Mouse (Mus musculus) liver, adult 2 months (tissue): ENCODE measurements at regions not wholly inside any gene's neighbourhood (a gene's known extent, or its start where the extent isn't known, plus 50 kb on each side); places are given as distances from the start of the nearest gene placed in this dataset.

Experiments used
- DNase-seq: peaks from one replicate; pipeline ENCODE4 v3.0.0-alpha.2; 2011; ENCODE audit warnings: low read depth, low spot score; ENCODE audit errors: extremely low read depth
- H3K27ac ChIP-seq: fragments of 200-500 bp; replicated peaks from 2 replicates; pipeline ENCODE4 v1.5.1; 2012; ENCODE audit warnings: low read depth, mild to moderate bottlenecking, control low read depth, inconsistent platforms, low read length; ENCODE audit not compliant: insufficient read depth
- H3K27me3 ChIP-seq: fragments of 200-500 bp; 2 replicates; pipeline ENCODE4 v1.6.1; 2012; ENCODE audit warnings: mild to moderate bottlenecking, moderate library complexity, low read length, inconsistent platforms; ENCODE audit not compliant: control insufficient read depth, insufficient read depth
- H3K36me3 ChIP-seq: fragments of 200-500 bp; 2 replicates; pipeline ENCODE4 v1.6.1; 2012; ENCODE audit warnings: low read length, inconsistent platforms; ENCODE audit not compliant: control insufficient read depth, insufficient read depth
- H3K4me1 ChIP-seq: fragments of 200-500 bp; 2 replicates; pipeline ENCODE4 v1.6.1; 2011; ENCODE audit warnings: low read length; ENCODE audit not compliant: control insufficient read depth, insufficient read depth
- H3K4me3 ChIP-seq: fragments of 200-500 bp; 2 replicates; pipeline ENCODE4 v1.5.1; 2011; ENCODE audit warnings: low read depth, mild to moderate bottlenecking, control low read depth, low read length, moderate library complexity; ENCODE audit not compliant: insufficient read depth
- H3K79me2 ChIP-seq: fragments of 200-500 bp; 2 replicates; pipeline ENCODE4 v1.6.1; 2012; ENCODE audit warnings: inconsistent platforms, mild to moderate bottlenecking, low read length, moderate library complexity; ENCODE audit not compliant: control insufficient read depth, insufficient read depth
- H3K9ac ChIP-seq: fragments of 200-500 bp; 2 replicates; pipeline ENCODE4 v1.6.1; 2012; ENCODE audit warnings: low read depth, mild to moderate bottlenecking, control low read depth, inconsistent platforms, low read length
- CTCF ChIP-seq: fragments of 200-500 bp; IDR thresholded peaks from 2 replicates; pipeline ENCODE4 v1.5.1; 2011; ENCODE audit warnings: low read depth, low read length, control low read depth
- POLR2A ChIP-seq: fragments of 200-500 bp; IDR thresholded peaks from 2 replicates; pipeline ENCODE4 v1.6.1; 2011; ENCODE audit warnings: low read length, control low read depth; ENCODE audit not compliant: insufficient read depth; ENCODE audit errors: extremely low read depth
- WGBS: fragments of 180-500 bp; shearing (Covaris S2); methylation state at CpG from one replicate; pipeline ENCODE4 v1.1.7; 2018; 5-methylcytosine and 5-hydroxymethylcytosine counted together

GRCm38 (mm10) chr3:121870726-121871125 is 55.6 kb upstream of the Abcd3 start:
- Histone ChIP-seq H3K27ac (peak overlapping the region; percentile 18; the same call in 1 of the 2 replicates), H3K27me3 (no peaks in the 10 kb centered on the region)
- WGBS: 84% methylated on average over 6 of the region's 6 CpGs

GRCm38 (mm10) chr3:121869694-121870093 is 54.6 kb upstream of the Abcd3 start:
- peak overlapping the region; percentile 59 for H3K27ac ChIP-seq
- no peak overlapping the region for H3K4me3 ChIP-seq
- peak; percentile 55 for DNase-seq
- peak overlapping the region; percentile 16; the same call in 1 of the 2 replicates for H3K9ac ChIP-seq
- TF ChIP-seq CTCF (no peak), POLR2A (no peak)
- no peaks in the 10 kb centered on the region for H3K27me3 ChIP-seq
- peaks cover 29% of the 10 kb centered on the region for H3K4me1 ChIP-seq
- no peaks in the 10 kb centered on the region for H3K79me2 ChIP-seq
- H3K36me3 ChIP-seq: no peaks in the 10 kb centered on the region
- WGBS: 44% methylated on average over 4 of the region's 4 CpGs

More at GRCm38 (mm10) chr3:121870726-121871125, 55.6 kb upstream of the Abcd3 start:
- no peak overlapping the region for H3K4me3 ChIP-seq
- H3K4me1 ChIP-seq: peaks cover 28% of the 10 kb centered on the region
- DNase-seq: no peak
- TF ChIP-seq CTCF (no peak), POLR2A (no peak)
- H3K36me3 ChIP-seq: no peaks in the 10 kb centered on the region
- no peak overlapping the region for H3K9ac ChIP-seq
- H3K79me2 ChIP-seq: no peaks in the 10 kb centered on the region

- DNase-seq: peak; percentile 97
Observed at GRCm38 (mm10) chr3:121867301-121867700, 52.2 kb upstream of the Abcd3 start.

GRCm38 (mm10) chr3:121864734-121865445 is 49.8 kb upstream of the Abcd3 start:
- TF ChIP-seq CTCF: no peak
- WGBS: 46% methylated on average over 8 of the region's 8 CpGs
- no peak overlapping the region for H3K4me3 ChIP-seq
- no peak overlapping the region for H3K9ac ChIP-seq
- DNase-seq: peak; percentile 80
- peaks cover 25% of the 10 kb centered on the region for H3K4me1 ChIP-seq
- no peaks in the 10 kb centered on the region for H3K36me3 ChIP-seq
- peak overlapping the region; percentile 88 for H3K27ac ChIP-seq
- no peaks in the 10 kb centered on the region for H3K79me2 ChIP-seq
- no peaks in the 10 kb centered on the region for H3K27me3 ChIP-seq

More at GRCm38 (mm10) chr3:121867301-121867700, 52.2 kb upstream of the Abcd3 start:
- TF ChIP-seq CTCF (no peak), POLR2A (no peak)
- H3K79me2 ChIP-seq: no peaks in the 10 kb centered on the region
- no peak overlapping the region for H3K4me3 ChIP-seq
- no peaks in the 10 kb centered on the region for H3K36me3 ChIP-seq
- H3K4me1 ChIP-seq: peaks cover 28% of the 10 kb centered on the region
- no peaks in the 10 kb centered on the region for H3K27me3 ChIP-seq
- 18% methylated on average over 5 of the region's 5 CpGs for WGBS
- peak overlapping the region; percentile 85 for H3K27ac ChIP-seq
- H3K9ac ChIP-seq: no peak overlapping the region
